9 mouse cellular contexts compared by ENCODE assay signal in the genomic region with DNA sequence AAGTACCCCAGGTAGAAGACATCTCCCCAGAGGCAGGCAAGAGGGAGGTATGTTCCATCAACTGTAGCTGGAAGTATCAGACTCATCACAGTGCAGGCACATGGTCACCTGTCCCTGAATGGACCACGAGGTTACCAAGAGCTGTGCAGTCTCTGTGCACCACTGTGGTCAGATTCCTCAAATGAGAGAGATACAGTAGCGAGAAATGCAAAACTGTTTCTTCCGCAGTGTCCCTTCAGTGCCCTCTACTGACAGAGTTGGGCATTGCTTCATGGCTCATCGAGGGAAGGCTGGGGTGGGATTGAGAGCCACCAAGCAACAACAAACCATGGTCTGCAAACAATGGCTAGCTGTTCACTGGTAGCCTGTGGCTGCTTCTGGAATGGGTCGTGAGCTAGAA.
DNase-seq lines count a peak whose midpoint lies in the region; ATAC-seq and TF ChIP-seq lines count a peak whose summit lies in the region.
"Had no signal": no experiment of that assay in that cellular context is flagged by ENCODE, and none has a peak within 500 bp of the region (broad histone marks: within the 10 kb centered on the region; RNA-seq: fewer than 3 reads in every experiment).

No protein-coding gene starts in this region.

- no peak overlapping the region for H3K4me3 ChIP-seq in testis, adult 2 months (ENCODE audit: control insufficient read depth, low read depth, low read length)
- H3K4me3 ChIP-seq in forebrain, embryonic 12.5 days (replicated peaks): no peak overlapping the region
- H3K4me3 ChIP-seq in limb, embryonic 11.5 days (ENCODE audit: low read depth, low read length): no peak overlapping the region
- H3K4me3 ChIP-seq: neural tube, embryonic 12.5 days had no signal

- TF ChIP-seq CTCF in testis, adult 2 months (IDR thresholded peaks at IDR 0.05; ENCODE audit: control insufficient read depth, insufficient read depth, insufficient replicate concordance, low read depth, low read length): peak; percentile 74; the same call in 1 of the 2 replicates

- TF ChIP-seq POLR2A in testis, adult 2 months (IDR thresholded peaks at IDR 0.05; ENCODE audit: control insufficient read depth, low read depth, low read length): no peak

- H3K4me2 ChIP-seq in forebrain, embryonic 12.5 days: no peak overlapping the region
- H3K4me2 ChIP-seq in limb, embryonic 11.5 days (ENCODE audit: low read depth, severe bottlenecking): no peak overlapping the region
- H3K4me2 ChIP-seq: neural tube, embryonic 12.5 days had no signal

- 7% methylated on average over 5 of the region's 5 CpGs for WGBS in forebrain, embryonic 12.5 days
- WGBS in limb, embryonic 11.5 days: 8% methylated on average over 5 of the region's 5 CpGs

- H3K36me3 ChIP-seq in testis, adult 2 months (ENCODE audit: control insufficient read depth, insufficient read depth, low read length): no peaks in the 10 kb centered on the region
- no peaks in the 10 kb centered on the region for H3K36me3 ChIP-seq in forebrain, embryonic 12.5 days (replicated peaks)
- no peaks in the 10 kb centered on the region for H3K36me3 ChIP-seq in limb, embryonic 11.5 days (ENCODE audit: control insufficient read depth, insufficient read depth, low read length)
- H3K36me3 ChIP-seq: neural tube, embryonic 12.5 days had no signal

- no peak overlapping the region for H3K9ac ChIP-seq in forebrain, embryonic 12.5 days
- H3K9ac ChIP-seq in limb, embryonic 11.5 days (ENCODE audit: low read length): no peak overlapping the region
- H3K9ac ChIP-seq: neural tube, embryonic 12.5 days had no signal

- no peak for DNase-seq in testis, postnatal 14 days (ENCODE audit: low spot score)
- DNase-seq in c-Kit-positive CD71-negative TER-119-negative erythroid progenitor cells, embryonic 14.5 days (ENCODE audit: low read depth): peak; percentile 12
- peak; percentile 55 for DNase-seq in kidney, adult 9 months
- peak; percentile 89 for DNase-seq in limb, embryonic 11.5 days (ENCODE audit: low spot score)
- peak; percentile 28 for DNase-seq in retina, adult 2 months (ENCODE audit: low read depth, low spot score)
- DNase-seq in spleen, postnatal 4 days (ENCODE audit: low spot score in 2 of 2): no peak

- no peaks in the 10 kb centered on the region for H3K9me3 ChIP-seq in forebrain, embryonic 12.5 days
- no peaks in the 10 kb centered on the region for H3K9me3 ChIP-seq in limb, embryonic 11.5 days (ENCODE audit: control insufficient read depth, low read length)
- H3K9me3 ChIP-seq: neural tube, embryonic 12.5 days had no signal

- H3K4me1 ChIP-seq in testis, adult 2 months (ENCODE audit: control insufficient read depth, insufficient read depth, low read length): no peaks in the 10 kb centered on the region
- peaks cover 22% of the 10 kb centered on the region for H3K4me1 ChIP-seq in forebrain, embryonic 12.5 days
- H3K4me1 ChIP-seq in limb, embryonic 11.5 days (ENCODE audit: control insufficient read depth, insufficient read depth, low read length): no peaks in the 10 kb centered on the region

- H3K27me3 ChIP-seq in testis, adult 2 months (ENCODE audit: control insufficient read depth, insufficient read depth, low read length): no peaks in the 10 kb centered on the region
- no peaks in the 10 kb centered on the region for H3K27me3 ChIP-seq in forebrain, embryonic 12.5 days
- no peaks in the 10 kb centered on the region for H3K27me3 ChIP-seq in limb, embryonic 11.5 days (ENCODE audit: control insufficient read depth, insufficient read depth, low read length)
- H3K27me3 ChIP-seq: neural tube, embryonic 12.5 days had no signal

- ATAC-seq in forebrain, embryonic 12.5 days (ENCODE audit: low FRiP score): 0 out of 2 replicates have a peak, but pooled peaks have one; percentile 48
- ATAC-seq in limb, embryonic 11.5 days (ENCODE audit: insufficient number of reproducible peaks, low FRiP score, low TSS enrichment, low read depth): no peak

- no peak overlapping the region for H3K27ac ChIP-seq in testis, adult 2 months (ENCODE audit: control insufficient read depth, insufficient read depth, low read depth, low read length)
- no peak overlapping the region for H3K27ac ChIP-seq in forebrain, embryonic 12.5 days
- no peak overlapping the region for H3K27ac ChIP-seq in limb, embryonic 11.5 days (replicated peaks; ENCODE audit: low read depth, low read length)
- H3K27ac ChIP-seq: neural tube, embryonic 12.5 days had no signal

Comparison
In these comparisons a context has a peak if more than half of its experiments do, and no peak if none do; other contexts are left out.
1. DNase-seq: peak in c-Kit-positive CD71-negative TER-119-negative erythroid progenitor cells, embryonic 14.5 days (single experiment), kidney, adult 9 months (single experiment), limb, embryonic 11.5 days (single experiment) and retina, adult 2 months (single experiment); none in testis, postnatal 14 days (single experiment) and spleen, postnatal 4 days (0 of 2).